Mouse (Mus musculus) forebrain, embryonic 11.5 days (tissue): Measurements from ENCODE around the gene Tspan15. TPM values are rescaled to one million over a fixed set of nuclear protein-coding genes. Genes with fewer than 3 reads are reported as not detected.

Source experiments
- ATAC-seq: fragments of 200-750 bp; cut with Nextera tagmentation; replicated peaks from 2 replicates; pipeline ENCODE4 v1.8.0; 2017; ENCODE audit warnings: moderate TSS enrichment; ENCODE audit not compliant: low FRiP score
- DNase-seq: peaks from one replicate; pipeline ENCODE4 v3.0.0-alpha.2; 2017; ENCODE audit warnings: low spot score
- H3K27ac ChIP-seq: fragments of 300-500 bp; sonication (generic); 2 replicates; pipeline ENCODE4 v1.5.1; 2014; ENCODE audit warnings: low read depth, low read length
- H3K27me3 ChIP-seq: fragments of 300-500 bp; sonication (generic); 2 replicates; pipeline ENCODE4 v1.6.1; 2014; ENCODE audit warnings: mild to moderate bottlenecking, low read length, mixed read lengths; ENCODE audit not compliant: control insufficient read depth, insufficient read depth
- H3K36me3 ChIP-seq: fragments of 300-500 bp; sonication (generic); 2 replicates; pipeline ENCODE4 v1.6.1; 2014; ENCODE audit warnings: mild to moderate bottlenecking, low read length, moderate library complexity, mixed read lengths; ENCODE audit not compliant: control insufficient read depth, insufficient read depth
- H3K4me1 ChIP-seq: fragments of 300-500 bp; sonication (generic); replicated peaks from 2 replicates; pipeline ENCODE4 v1.6.1; 2014; ENCODE audit warnings: low read length, mixed read lengths; ENCODE audit not compliant: control insufficient read depth, insufficient read depth
- H3K4me2 ChIP-seq: fragments of 300-500 bp; sonication (generic); 2 replicates; pipeline ENCODE4 v1.6.1; 2014; ENCODE audit warnings: low read depth, mild to moderate bottlenecking, low read length, moderate library complexity, mixed read lengths; ENCODE audit not compliant: severe bottlenecking
- H3K4me3 ChIP-seq: fragments of 300-500 bp; sonication (generic); 2 replicates; pipeline ENCODE4 v1.5.1; 2014; ENCODE audit warnings: low read depth, low read length
- H3K9ac ChIP-seq: fragments of 300-500 bp; sonication (generic); 2 replicates; pipeline ENCODE4 v1.6.1; 2014; ENCODE audit warnings: low read length
- H3K9me3 ChIP-seq: fragments of 300-500 bp; sonication (generic); 2 replicates; pipeline ENCODE4 v1.6.1; 2016; ENCODE audit warnings: low read length, mixed read lengths; ENCODE audit not compliant: control insufficient read depth
- WGBS: fragments of 180-500 bp; shearing (Covaris S2); extraction: QIAGEN DNeasy Blood & Tissue Kit; methylation state at CpG from one replicate; pipeline ENCODE4 v1.1.7; 2014; 5-methylcytosine and 5-hydroxymethylcytosine counted together
- polyA plus RNA-seq: library from polyadenylated mRNA; unstranded; fragments of >200 nt; fragmentation: Nextera tagmentation; extraction: Ambion mirVana; gene quantifications from 2 replicates; pipeline ENCODE4 v1.2.1, GENCODE M21; 2014

Tspan15 gene
- 13.9 and 15.5 TPM in 2 replicates for polyA plus RNA-seq

GRCm38 (mm10) chr10:62230708-62231394 is at the start of gene Tspan15:
Gene Tspan15, minus strand, starts transcription at chr10:62231251.
- Histone ChIP-seq H3K36me3 (no peaks in the 10 kb centered on the region), H3K27ac (no peak within 1 kb of the TSS), H3K9ac (peak within 1 kb of the TSS; percentile 63), H3K27me3 (peaks cover 5% of the 10 kb centered on the region; the same call in 1 of the 2 replicates), H3K9me3 (no peaks in the 10 kb centered on the region), H3K4me1 (peaks cover 9% of the 10 kb centered on the region; the same call in 1 of the 2 replicates), H3K4me3 (peak within 1 kb of the TSS; percentile 58), H3K4me2 (peak within 1 kb of the TSS; percentile 96)
- DNase-seq, result peak; percentile 98
- peak; percentile 98 for ATAC-seq
- under 1% methylated on average over 58 of the region's 59 CpGs for WGBS

GRCm38 (mm10) chr10:62279671-62280070 is 48.6 kb upstream of the Tspan15 start:
- Histone ChIP-seq H3K27me3 (no peaks in the 10 kb centered on the region), H3K27ac (no peak overlapping the region), H3K4me2 (no peak overlapping the region), H3K9ac (no peak overlapping the region), H3K36me3 (no peaks in the 10 kb centered on the region; the same call in 1 of the 2 replicates), H3K4me3 (no peak overlapping the region), H3K9me3 (no peaks in the 10 kb centered on the region), H3K4me1 (no peaks in the 10 kb centered on the region)
- ATAC-seq, result no peak
- no peak for DNase-seq
- WGBS, result 86% methylated on average over 4 of the region's 4 CpGs

- no peaks in the 10 kb centered on the region for H3K9me3 ChIP-seq
- H3K36me3 ChIP-seq, result no peaks in the 10 kb centered on the region; the same call in 1 of the 2 replicates
- DNase-seq (no peak), ATAC-seq (no peak)
- H3K4me3 ChIP-seq, result no peak overlapping the region
- H3K27me3 ChIP-seq, result no peaks in the 10 kb centered on the region
- H3K27ac ChIP-seq, result no peak overlapping the region
- 60% methylated on average over 3 of the region's 3 CpGs for WGBS
- H3K9ac ChIP-seq, result no peak overlapping the region
- no peaks in the 10 kb centered on the region for H3K4me1 ChIP-seq
- no peak overlapping the region for H3K4me2 ChIP-seq
These were observed 48.0 kb upstream of the Tspan15 start for GRCm38 (mm10) chr10:62279066-62279465.

GRCm38 (mm10) chr10:62277499-62278293 is 46.6 kb upstream of the Tspan15 start:
- Histone ChIP-seq H3K4me2 (no peak overlapping the region), H3K27ac (no peak overlapping the region), H3K9me3 (no peaks in the 10 kb centered on the region), H3K4me1 (no peaks in the 10 kb centered on the region), H3K36me3 (no peaks in the 10 kb centered on the region; the same call in 1 of the 2 replicates), H3K27me3 (no peaks in the 10 kb centered on the region), H3K4me3 (no peak overlapping the region), H3K9ac (no peak overlapping the region)
- no peak for DNase-seq
- 92% methylated on average over 18 of the region's 19 CpGs for WGBS
- no peak for ATAC-seq

GRCm38 (mm10) chr10:62275235-62275634 is 44.2 kb upstream of the Tspan15 start:
- ATAC-seq, result no peak
- 38% methylated on average over 4 of the region's 4 CpGs for WGBS
- Histone ChIP-seq H3K27ac (no peak overlapping the region), H3K4me1 (no peaks in the 10 kb centered on the region), H3K4me3 (no peak overlapping the region), H3K4me2 (no peak overlapping the region), H3K36me3 (no peaks in the 10 kb centered on the region), H3K27me3 (no peaks in the 10 kb centered on the region), H3K9me3 (no peaks in the 10 kb centered on the region), H3K9ac (no peak overlapping the region)
- DNase-seq, result peak; percentile 87

- Histone ChIP-seq H3K4me1 (no peaks in the 10 kb centered on the region), H3K4me2 (no peak overlapping the region), H3K4me3 (no peak overlapping the region), H3K9me3 (no peaks in the 10 kb centered on the region), H3K27me3 (no peaks in the 10 kb centered on the region), H3K36me3 (no peaks in the 10 kb centered on the region), H3K27ac (no peak overlapping the region), H3K9ac (no peak overlapping the region)
- WGBS, result 88% methylated on average over 16 of the region's 16 CpGs
- no peak for DNase-seq
- ATAC-seq, result no peak
These were observed 38.2 kb upstream of the Tspan15 start for GRCm38 (mm10) chr10:62269278-62269677.

- ATAC-seq, result no peak
- no peak overlapping the region for H3K27ac ChIP-seq
These were observed 33.2 kb upstream of the Tspan15 start for GRCm38 (mm10) chr10:62264299-62264698.

GRCm38 (mm10) chr10:62261115-62261886 is 30.2 kb upstream of the Tspan15 start:
- DNase-seq (peak; percentile 93), ATAC-seq (peak; percentile 89)
- H3K4me1 ChIP-seq, result no peaks in the 10 kb centered on the region
- H3K27ac ChIP-seq, result no peak overlapping the region
- H3K9ac ChIP-seq, result no peak overlapping the region
- H3K4me2 ChIP-seq, result no peak overlapping the region
- no peaks in the 10 kb centered on the region for H3K36me3 ChIP-seq
- no peaks in the 10 kb centered on the region for H3K27me3 ChIP-seq
- no peaks in the 10 kb centered on the region for H3K9me3 ChIP-seq
- H3K4me3 ChIP-seq, result no peak overlapping the region
- WGBS, result 19% methylated on average over 18 of the region's 18 CpGs

More at GRCm38 (mm10) chr10:62264299-62264698, 33.2 kb upstream of the Tspan15 start:
- Histone ChIP-seq H3K36me3 (no peaks in the 10 kb centered on the region), H3K9me3 (no peaks in the 10 kb centered on the region), H3K4me2 (no peak overlapping the region), H3K9ac (no peak overlapping the region), H3K4me1 (no peaks in the 10 kb centered on the region), H3K27me3 (no peaks in the 10 kb centered on the region), H3K4me3 (no peak overlapping the region)
- 78% methylated on average over 2 of the region's 2 CpGs for WGBS
- DNase-seq, result no peak
